Mouse (Mus musculus): ENCODE measurements around the gene Pfdn5.

- no peak for TF ChIP-seq CTCF (IDR thresholded peaks at IDR 0.05; ENCODE audit: low read depth)
- no peak for TF ChIP-seq EP300 (optimal IDR thresholded peaks at IDR 0.05)
Observed at GRCm38 (mm10) chr15:102336946-102337345, 11.0 kb downstream of the Pfdn5 start.

Data from stomach, postnatal 0 days (tissue).